Mouse (Mus musculus): ENCODE measurements around the gene Htr3a. TPM values are rescaled to one million over a fixed set of nuclear protein-coding genes. Genes with fewer than 3 reads are reported as not detected.

The Htr3a gene
- total RNA-seq, 2 experiments from 2014 or later = 4.9 to 5.3 TPM

GRCm38 (mm10) chr9:48857944-48858343, 53.0 kb downstream of the Htr3a start:
- intact Hi-C loops (cut with DNase I) = no loop called here
- DNase-seq (ENCODE audit: low spot score in 2 of 2) = no peak

GRCm38 (mm10) chr9:48856240-48856639, 54.7 kb downstream of the Htr3a start:
- intact Hi-C loops (cut with DNase I) = no loop called here
- DNase-seq (ENCODE audit: low spot score in 2 of 2) = no peak

- no peak for DNase-seq (ENCODE audit: low spot score in 2 of 2)
- intact Hi-C loops (cut with DNase I) = no loop called here
Observed at GRCm38 (mm10) chr9:48849531-48849930, 61.4 kb downstream of the Htr3a start.

Other genes with a start within 250 kb of the Htr3a start
- 10 to 100 TPM; 56.2 to 65.7 TPM for gene Zbtb16, start 74.9 kb downstream of the Htr3a start, total RNA-seq (2021)
- not detected for gene Htr3b, start 53.9 kb upstream of the Htr3a start, total RNA-seq (2021)
- 10 to 100 TPM; 47.2 to 60.7 TPM for gene Usp28, start 74.3 kb upstream of the Htr3a start, total RNA-seq (2021)
- 10 to 100 TPM; 14.4 to 14.5 TPM for gene Zw10, start 144.5 kb upstream of the Htr3a start, total RNA-seq (2021)
- gene Tmprss5, start 170.2 kb upstream of the Htr3a start, total RNA-seq (2021) = under 1 TPM; 0.51 to 0.59 TPM

Data from left cerebral cortex, postnatal 14 days (tissue).